15 mouse cellular contexts compared by ENCODE assay signal in genomic region chr7:121221158-121221557, GRCm38 (mm10).
DNase-seq lines count a peak whose midpoint lies in the region; ATAC-seq lines count a peak whose summit lies in the region.
"Had no signal": no experiment of that assay in that cellular context is flagged by ENCODE, and none has a peak within 500 bp of the region (broad histone marks: within the 10 kb centered on the region; RNA-seq: fewer than 3 reads in every experiment).

No protein-coding gene starts in this region.

- DNase-seq in frontal cortex, adult 2 months (ENCODE audit: extremely low spot score in 1 of 2, low spot score in 1 of 2) = peak; percentile 36 to 56
- no peak for DNase-seq in frontal cortex, postnatal 14 days (ENCODE audit: low spot score in 2 of 2)
- DNase-seq in left cerebral cortex, adult 18-20 months (ENCODE audit: low spot score in 2 of 2) = peak; percentile 26 to 42
- DNase-seq in left cerebral cortex, adult 8-10 months (ENCODE audit: low spot score in 2 of 2) = no peak
- DNase-seq in brain, adult 2 months (ENCODE audit: low read depth, low spot score) = peak; percentile 73
- DNase-seq in left cerebral cortex, postnatal 14 days (ENCODE audit: low spot score in 2 of 2) = peak; percentile 28 to 41
- DNase-seq: adrenal gland, postnatal 10 days; cerebellum, adult 18-20 months; cerebellum, adult 9-11 months; cerebellum, postnatal 36 days; gastrocnemius, postnatal 10 days; heart, adult 2 months; heart, postnatal 14 days had no signal

- intact Hi-C loops in left cerebral cortex, postnatal 14 days (cut with DNase I) = no loop called here

- ATAC-seq in megakaryocyte, adult 5-6 weeks (ENCODE audit: poor library complexity, severe bottlenecking) = no peak
- ATAC-seq: forebrain, embryonic 14.5 days had no signal

Comparison
In these comparisons a context has a peak if more than half of its experiments do, and no peak if none do; other contexts are left out.
1. DNase-seq: peak in frontal cortex, adult 2 months (2 of 2), left cerebral cortex, adult 18-20 months (2 of 2), brain, adult 2 months (single experiment) and left cerebral cortex, postnatal 14 days (2 of 2); none in frontal cortex, postnatal 14 days (0 of 2) and left cerebral cortex, adult 8-10 months (0 of 2).